Mouse (Mus musculus) 3T3-L1 (cell line): ENCODE measurements around the gene St8sia2.

ENCODE experiments used
- DNase-seq: peaks from one replicate; pipeline ENCODE4 v3.0.0-alpha.2; 2015; ENCODE audit warnings: low read depth, low spot score

St8sia2 gene

GRCm38 (mm10) chr7:74013601-74014175, at the start of gene St8sia2:
St8sia2 (minus strand) TSS chr7:74013690.
- DNase-seq: no peak

DNA sequence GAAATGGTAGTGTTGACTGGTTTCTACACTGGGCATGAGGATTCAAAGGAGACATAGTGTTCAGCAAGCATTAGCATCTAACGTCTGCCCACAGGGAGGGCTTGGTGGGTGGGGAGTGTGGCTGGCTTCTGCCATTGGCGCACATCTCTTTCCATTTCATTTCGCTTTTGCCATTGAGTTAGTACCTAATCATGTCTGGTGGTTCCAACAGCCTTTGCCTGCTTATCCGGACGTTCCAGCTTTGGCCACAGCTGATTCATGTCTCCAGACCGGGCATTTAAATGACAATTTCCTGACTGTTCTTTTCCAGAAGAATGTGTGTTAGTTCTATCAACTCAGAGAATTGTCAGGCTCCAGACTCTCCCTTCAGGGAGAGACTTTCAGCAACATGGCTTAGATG, 47.6 kb upstream of the St8sia2 start:
- no peak for DNase-seq

- DNase-seq: peak; percentile 46
These were observed 46.9 kb upstream of the St8sia2 start for GRCm38 (mm10) chr7:74060306-74060946.

DNA sequence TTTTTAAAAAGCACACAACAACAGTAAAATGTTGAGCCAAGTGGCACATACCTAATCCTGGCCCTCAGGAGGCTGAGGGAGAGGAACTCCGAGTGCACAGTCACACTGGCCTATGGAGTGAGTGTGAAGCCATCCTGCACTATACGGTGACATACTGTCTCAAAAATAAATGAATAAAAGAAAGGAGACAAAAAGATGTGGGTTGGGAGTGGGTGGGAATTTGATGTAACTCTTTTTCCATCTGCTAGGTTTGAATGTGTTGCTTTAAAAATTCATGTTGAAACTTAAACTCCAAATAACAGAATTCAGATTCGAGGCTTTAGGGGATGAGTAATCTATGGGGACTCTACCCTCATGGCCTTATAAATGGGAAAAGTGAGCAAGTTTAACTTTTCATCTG, 46.2 kb upstream of the St8sia2 start:
- DNase-seq: no peak

DNA sequence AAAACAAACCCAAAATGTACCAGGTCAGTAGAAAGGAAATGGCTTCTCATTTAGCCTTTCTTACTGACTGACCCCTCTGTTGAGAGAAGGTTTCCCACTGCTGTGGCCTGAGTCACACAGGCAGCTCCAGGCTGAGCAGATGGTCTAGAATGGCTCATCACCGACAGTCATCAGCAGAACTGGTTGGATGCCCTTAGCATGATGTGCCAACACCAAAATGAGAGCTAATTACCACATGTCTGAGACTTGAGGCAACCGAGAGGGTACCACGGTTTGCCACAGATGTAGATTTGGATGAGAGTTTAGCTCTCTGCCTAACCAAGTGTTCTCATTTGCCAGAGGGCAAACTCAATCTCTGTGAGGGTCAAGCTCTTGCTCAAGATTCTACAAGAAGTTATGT, 42.3 kb upstream of the St8sia2 start:
- DNase-seq: no peak

DNA sequence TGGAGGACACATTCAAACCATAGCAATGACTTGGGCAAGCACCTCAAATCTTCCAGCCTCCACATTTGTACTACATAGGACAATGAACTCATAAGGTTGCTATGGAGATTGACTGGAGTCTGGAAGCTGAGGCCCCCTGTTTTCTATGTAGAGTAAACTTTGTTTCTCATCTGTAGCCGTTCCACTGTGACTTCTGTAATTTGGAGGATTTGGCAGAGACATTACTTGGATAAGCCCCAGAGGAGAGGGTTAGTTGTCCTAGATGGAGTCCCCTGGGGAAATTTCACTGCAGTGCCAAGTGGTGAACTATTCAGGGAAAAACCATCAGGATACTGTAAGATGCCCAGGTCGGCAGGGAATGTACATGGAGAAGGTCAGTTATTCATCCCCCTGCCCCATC, 34.1 kb upstream of the St8sia2 start:
- DNase-seq: no peak

DNA sequence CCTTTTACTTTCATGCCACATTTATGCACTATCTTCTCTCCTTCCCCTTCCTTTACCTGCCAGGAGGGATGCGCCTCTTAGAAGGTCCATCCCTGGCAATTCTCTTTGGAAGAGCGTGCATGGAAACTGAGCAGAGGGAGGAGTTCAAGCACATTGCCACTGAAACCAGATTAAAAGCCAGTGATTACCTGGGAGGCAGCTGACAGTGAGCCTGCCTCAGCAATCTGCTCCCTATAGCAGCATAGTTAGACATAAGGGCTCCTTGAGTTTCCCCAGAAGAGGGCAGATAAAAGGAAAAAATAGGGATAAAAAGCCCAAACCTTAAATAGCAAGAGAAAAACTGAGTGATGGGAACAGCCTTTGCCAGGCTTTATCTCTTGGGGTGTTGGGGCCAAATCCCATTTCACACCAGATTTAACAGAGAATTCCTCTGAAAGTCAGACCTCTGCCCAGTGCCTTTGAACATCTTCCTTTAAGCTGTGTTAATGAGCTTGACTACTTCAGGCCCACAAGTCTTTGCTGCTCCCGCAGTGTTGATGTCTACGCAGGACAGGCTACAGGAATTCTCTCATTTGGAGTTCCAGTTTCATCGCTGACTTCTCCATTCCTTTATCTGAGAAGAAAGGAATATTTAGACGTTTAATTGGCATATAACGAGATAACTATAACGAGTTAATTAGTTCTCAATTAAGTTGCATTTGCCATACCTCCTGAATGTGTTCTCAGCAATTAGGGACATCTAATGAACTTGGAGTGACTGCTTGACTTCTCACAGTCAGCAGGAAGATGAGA, 31.9 kb upstream of the St8sia2 start:
- DNase-seq: no peak

DNA sequence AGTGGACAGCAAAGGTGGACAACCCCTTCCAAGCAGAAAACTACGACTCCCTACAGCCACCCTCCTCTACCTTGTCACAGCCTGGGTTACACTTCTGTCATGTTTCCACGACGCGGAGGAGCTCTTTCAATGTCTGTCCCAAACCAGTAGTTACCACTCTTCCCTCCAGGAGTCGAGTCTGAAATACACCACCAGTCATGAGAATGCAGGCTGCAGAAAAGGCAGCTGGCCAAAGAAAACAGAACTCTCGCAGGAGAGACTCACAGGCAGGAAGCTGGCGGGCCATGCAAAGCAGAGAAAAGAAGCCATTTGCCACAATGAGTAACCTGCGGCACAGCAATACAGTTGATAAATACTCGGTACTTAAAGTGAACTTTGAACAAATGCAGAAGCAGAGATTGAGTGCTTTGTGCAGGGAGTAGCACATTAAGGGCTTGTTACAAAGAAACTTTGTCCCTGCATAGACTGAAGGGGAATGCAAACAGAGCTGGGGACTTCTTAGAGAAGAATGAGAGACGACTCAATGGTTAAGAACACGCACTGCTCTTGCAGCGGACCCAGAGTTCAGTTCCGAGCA, 30.2 kb upstream of the St8sia2 start:
- peak; percentile 39 for DNase-seq

DNA sequence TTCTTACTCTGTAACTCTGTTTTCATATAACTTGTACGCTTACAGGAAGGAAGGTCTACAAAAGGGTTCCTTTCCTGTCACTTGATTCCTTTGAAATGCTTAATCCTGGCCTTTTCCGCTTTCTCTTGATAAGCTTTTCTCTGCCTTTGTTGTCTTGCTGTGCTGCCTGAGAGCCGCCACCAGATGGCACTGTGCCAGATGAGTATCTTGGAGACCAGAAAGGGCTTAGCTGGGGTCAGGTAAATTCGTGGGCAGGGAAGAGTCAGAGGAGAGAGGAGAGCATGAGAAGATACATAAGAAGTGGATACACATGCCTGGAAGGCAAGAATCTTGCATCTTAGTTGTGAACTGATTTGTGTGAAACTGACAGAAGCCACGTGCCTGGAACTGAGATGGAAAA, 11.5 kb upstream of the St8sia2 start:
- DNase-seq: peak; percentile 56

DNA sequence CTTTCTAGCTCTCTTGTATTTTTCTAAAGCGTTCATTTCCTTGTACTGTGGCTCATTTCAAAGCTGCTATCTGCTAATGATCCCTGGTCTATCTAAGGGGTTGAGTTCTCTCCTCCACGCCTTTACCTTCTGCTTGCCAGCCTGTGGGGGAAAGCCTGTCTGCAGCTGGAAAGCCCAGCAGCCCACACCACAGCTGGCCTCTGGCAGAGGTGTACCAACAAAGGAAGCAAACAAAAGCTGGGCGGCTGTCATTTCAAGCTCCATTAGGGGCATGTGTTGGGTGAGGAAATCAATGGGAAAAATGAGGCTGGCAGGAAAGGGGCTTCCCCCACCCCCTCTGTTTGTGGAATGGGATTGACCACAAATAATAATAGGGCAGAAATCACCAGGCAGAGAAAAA, 10.7 kb upstream of the St8sia2 start:
- DNase-seq: no peak

DNA sequence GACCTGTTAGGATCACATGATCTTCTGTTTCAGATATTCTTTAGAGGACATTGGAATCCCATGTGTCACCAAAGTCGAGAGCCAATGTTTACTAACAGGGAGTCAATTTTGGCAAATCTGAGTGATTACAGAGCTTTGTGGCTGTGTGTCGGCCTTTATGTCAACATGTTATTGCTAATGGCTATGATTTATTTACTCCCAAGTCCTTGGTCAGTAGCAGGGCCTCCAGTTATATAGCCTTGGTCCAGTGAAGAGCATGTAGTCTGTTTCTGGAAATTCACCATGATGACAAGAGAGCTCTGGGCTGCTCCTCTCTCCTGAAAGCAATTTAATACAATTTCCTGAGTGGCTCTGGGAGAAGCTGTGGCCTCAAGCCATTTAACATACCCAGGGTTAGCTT, 9.1 kb upstream of the St8sia2 start:
- no peak for DNase-seq

DNA sequence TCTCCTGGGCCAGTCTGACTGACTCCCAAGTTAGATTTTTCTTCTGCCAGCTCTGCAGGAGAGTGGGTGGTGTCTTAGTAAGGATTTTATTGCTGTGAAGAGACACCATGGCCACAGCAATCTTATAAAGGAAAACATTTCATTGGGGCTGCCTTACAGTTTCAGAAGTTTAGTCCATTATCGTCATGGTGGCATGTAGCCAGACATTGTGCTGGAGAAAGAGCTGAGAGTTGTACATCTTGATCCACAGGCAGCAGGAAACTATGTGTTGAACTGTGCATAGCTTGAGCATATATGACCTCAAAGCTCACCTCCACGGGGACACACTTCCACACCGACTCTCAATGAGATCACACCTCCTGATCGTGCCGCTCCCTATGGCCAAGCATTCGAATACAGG, 8.3 kb upstream of the St8sia2 start:
- no peak for DNase-seq

DNA sequence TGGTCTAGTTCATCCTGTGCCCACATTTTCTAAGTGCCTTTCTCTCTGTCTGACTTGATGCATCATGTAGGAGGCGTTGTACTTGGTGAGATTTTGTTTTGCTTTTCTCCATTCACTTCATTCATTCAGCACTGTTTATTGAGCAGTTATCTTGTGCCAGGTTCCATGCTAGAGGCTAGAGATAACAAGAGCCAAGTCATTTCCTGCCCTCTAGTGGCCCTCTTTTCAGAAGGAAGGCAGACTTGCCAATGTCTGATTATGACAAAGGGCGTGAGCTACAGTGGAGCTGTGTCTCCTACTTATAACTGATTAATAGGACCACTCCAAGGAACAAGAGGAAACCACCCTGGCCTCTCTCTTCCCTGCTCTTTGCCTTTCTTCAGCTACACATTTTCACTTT, 3.1 kb upstream of the St8sia2 start:
- DNase-seq: peak; percentile 17

DNA sequence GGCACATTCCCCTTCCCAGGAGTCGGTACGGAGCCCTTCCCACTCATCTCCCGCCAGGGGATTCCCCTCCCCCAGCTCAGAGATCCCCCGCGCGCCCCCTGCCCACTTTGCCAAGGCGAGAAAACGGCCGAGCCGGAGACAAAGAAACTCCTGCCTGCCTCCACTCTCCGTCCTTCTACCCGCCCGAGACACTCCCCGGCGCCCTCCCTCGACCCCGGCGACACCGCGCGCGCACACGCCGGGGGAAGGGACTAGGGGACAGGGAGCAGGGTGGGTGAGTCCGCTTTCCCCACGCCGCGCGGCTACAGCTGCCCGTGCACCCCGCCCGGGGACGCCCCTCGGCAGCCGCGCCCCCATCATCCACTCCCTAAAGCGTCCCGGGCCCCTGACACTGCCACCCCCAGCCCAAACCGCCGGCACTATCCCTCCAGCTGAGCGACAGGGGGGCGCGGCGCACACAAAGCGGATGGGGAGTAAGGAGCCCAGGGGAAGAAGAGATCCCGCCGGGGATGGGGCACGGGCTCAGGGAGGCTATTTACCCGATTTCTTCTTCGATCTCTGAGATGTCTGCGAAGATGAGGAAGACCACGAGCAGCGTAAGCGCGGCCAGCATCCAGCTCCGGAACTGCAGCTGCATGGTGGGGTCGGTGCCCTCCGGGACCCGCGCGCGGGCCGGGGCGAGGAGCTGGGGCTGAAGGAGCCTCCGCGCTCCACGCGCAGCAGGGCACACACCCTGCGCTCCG, 461 bp downstream of the St8sia2 start:
- DNase-seq: no peak

GRCm38 (mm10) chr7:74011976-74012857, 1.3 kb downstream of the St8sia2 start:
- no peak for DNase-seq

GRCm38 (mm10) chr7:74008946-74009542, 4.4 kb downstream of the St8sia2 start:
- DNase-seq: no peak

GRCm38 (mm10) chr7:74006775-74007371, 6.6 kb downstream of the St8sia2 start:
- no peak for DNase-seq

GRCm38 (mm10) chr7:74006364-74006763, 7.1 kb downstream of the St8sia2 start:
- no peak for DNase-seq

- no peak for DNase-seq
These were observed 12.6 kb downstream of the St8sia2 start for GRCm38 (mm10) chr7:74000743-74001510.
